Mouse (Mus musculus) cerebellum, adult 2 months (tissue): ENCODE data around the gene Zkscan6. TPM values are rescaled to one million over a fixed set of nuclear protein-coding genes. Genes with fewer than 3 reads are reported as not detected.
A peak's percentile ranks its signal among the peaks of the same experiment; 100 is the strongest.

Source experiments
- DNase-seq, 2 experiments: peaks; one replicate each; pipeline ENCODE4 v3.0.0; 2021
- H3K27ac ChIP-seq: fragments of 200-500 bp; 2 replicates; pipeline ENCODE4 v1.5.1; 2012; ENCODE audit warnings: low read length, control low read depth, inconsistent platforms; ENCODE audit not compliant: insufficient read depth
- H3K27me3 ChIP-seq: fragments of 200-500 bp; 2 replicates; pipeline ENCODE4 v1.6.1; 2012; ENCODE audit warnings: inconsistent platforms, mild to moderate bottlenecking, low read length, moderate library complexity; ENCODE audit not compliant: control insufficient read depth, insufficient read depth
- H3K4me1 ChIP-seq: fragments of 200-500 bp; 2 replicates; pipeline ENCODE4 v1.6.1; 2011; ENCODE audit warnings: low read length; ENCODE audit not compliant: control insufficient read depth, insufficient read depth
- H3K4me3 ChIP-seq: fragments of 200-500 bp; replicated peaks from 2 replicates; pipeline ENCODE3; 2011; ENCODE audit warnings: mild to moderate bottlenecking, low read depth, low read length, control low read depth; ENCODE audit not compliant: insufficient read depth
- CTCF ChIP-seq: fragments of 200-500 bp; IDR thresholded peaks from 2 replicates; pipeline ENCODE4 v1.5.1; 2011; ENCODE audit warnings: low read depth, mild to moderate bottlenecking, control low read depth, low read length, moderate library complexity, borderline replicate concordance; ENCODE audit not compliant: insufficient read depth
- POLR2A ChIP-seq: fragments of 200-500 bp; IDR thresholded peaks from 2 replicates; pipeline ENCODE4 v1.6.1; 2011; ENCODE audit warnings: low read length, control low read depth, borderline replicate concordance; ENCODE audit not compliant: insufficient read depth
- WGBS: fragments of 180-500 bp; shearing (Covaris S2); methylation state at CpG from one replicate; pipeline ENCODE4 v1.1.7; 2018; 5-methylcytosine and 5-hydroxymethylcytosine counted together
- polyA plus RNA-seq: library from polyadenylated mRNA; depleted of rRNA; stranded (reverse); fragments of >200 nt; gene quantifications from 2 replicates; pipeline ENCODE4 v1.2.3, GENCODE M21; 2012

Zkscan6 gene
- polyA plus RNA-seq, 1 experiment, result 9.5 TPM

- Histone ChIP-seq H3K27ac (no peak overlapping the region), H3K4me3 (no peak overlapping the region), H3K4me1 (no peaks in the 10 kb centered on the region), H3K27me3 (no peaks in the 10 kb centered on the region)
- no peak for DNase-seq
- TF ChIP-seq CTCF (no peak), POLR2A (no peak)
- WGBS, result 83% methylated on average over 10 of the region's 10 CpGs
These were observed 12.4 kb upstream of the Zkscan6 start for GRCm38 (mm10) chr11:65794428-65795219.

- H3K27ac ChIP-seq, result no peak overlapping the region
- H3K27me3 ChIP-seq, result no peaks in the 10 kb centered on the region
- TF ChIP-seq CTCF (no peak), POLR2A (no peak)
- H3K4me1 ChIP-seq, result no peaks in the 10 kb centered on the region
- 97% methylated on average over 1 of the region's 1 CpGs for WGBS
- no peak overlapping the region for H3K4me3 ChIP-seq
- DNase-seq, result no peak
These were observed 11.1 kb upstream of the Zkscan6 start for GRCm38 (mm10) chr11:65795896-65796295.

GRCm38 (mm10) chr11:65801899-65802298 is 5.1 kb upstream of the Zkscan6 start:
- DNase-seq, result peak; percentile 91 to 93

GRCm38 (mm10) chr11:65806321-65806904 is 562 bp upstream of the Zkscan6 start:
- TF ChIP-seq POLR2A (no peak), CTCF (no peak)
- peak in 1 of 2 experiments; percentile 30 for DNase-seq
- H3K4me3 ChIP-seq, result peak overlapping the region; percentile 82
- H3K27ac ChIP-seq, result no peak overlapping the region
- H3K27me3 ChIP-seq, result no peaks in the 10 kb centered on the region
- WGBS, result 2% methylated on average over 20 of the region's 20 CpGs
- peaks cover 2% of the 10 kb centered on the region for H3K4me1 ChIP-seq

More at GRCm38 (mm10) chr11:65801899-65802298, 5.1 kb upstream of the Zkscan6 start:
- Histone ChIP-seq H3K4me3 (no peak overlapping the region), H3K4me1 (peaks cover 6% of the 10 kb centered on the region), H3K27ac (peak overlapping the region; percentile 19), H3K27me3 (no peaks in the 10 kb centered on the region)
- 7% methylated on average over 3 of the region's 3 CpGs for WGBS
- no peak for TF ChIP-seq CTCF
- TF ChIP-seq POLR2A, result no peak

GRCm38 (mm10) chr11:65807601-65808000 is 626 bp downstream of the Zkscan6 start:
- 44% methylated on average over 7 of the region's 7 CpGs for WGBS
- TF ChIP-seq POLR2A, result no peak
- peaks cover 3% of the 10 kb centered on the region for H3K4me1 ChIP-seq
- H3K27ac ChIP-seq, result peak overlapping the region; percentile 83; the same call in 1 of the 2 replicates
- H3K4me3 ChIP-seq, result peak overlapping the region; percentile 84
- no peaks in the 10 kb centered on the region for H3K27me3 ChIP-seq
- no peak for DNase-seq

GRCm38 (mm10) chr11:65812088-65812487 is 5.1 kb downstream of the Zkscan6 start:
- Histone ChIP-seq H3K4me3 (no peak overlapping the region), H3K4me1 (peaks cover 3% of the 10 kb centered on the region), H3K27ac (no peak overlapping the region), H3K27me3 (no peaks in the 10 kb centered on the region)
- no peak for DNase-seq
- no peak for TF ChIP-seq POLR2A
- 54% methylated on average over 5 of the region's 5 CpGs for whole genome bisulfite sequencing

- Histone ChIP-seq H3K4me1 (peaks cover 3% of the 10 kb centered on the region), H3K27ac (no peak overlapping the region), H3K4me3 (no peak overlapping the region), H3K27me3 (no peaks in the 10 kb centered on the region)
- TF ChIP-seq CTCF, result no peak
- no peak for TF ChIP-seq POLR2A
- 19% methylated on average over 9 of the region's 9 CpGs for WGBS
- peak in 1 of 2 experiments; percentile 22 for DNase-seq
These were observed 7.4 kb downstream of the Zkscan6 start for GRCm38 (mm10) chr11:65814381-65814780.

GRCm38 (mm10) chr11:65816237-65816636 is 9.3 kb downstream of the Zkscan6 start:
- no peak for DNase-seq
- no peak overlapping the region for H3K4me3 ChIP-seq
- H3K27me3 ChIP-seq, result no peaks in the 10 kb centered on the region
- no peak overlapping the region for H3K27ac ChIP-seq
- peaks cover 3% of the 10 kb centered on the region for H3K4me1 ChIP-seq
- 47% methylated on average over 6 of the region's 6 CpGs for WGBS
- no peak for TF ChIP-seq CTCF
- no peak for TF ChIP-seq POLR2A
